Mouse (Mus musculus) forebrain, embryonic 11.5 days (tissue): ENCODE results near the gene Gtdc1. TPM values are rescaled to one million over a fixed set of nuclear protein-coding genes. Genes with fewer than 3 reads are reported as not detected.

ENCODE experiments used
- ATAC-seq: fragments of 200-750 bp; cut with Nextera tagmentation; replicated peaks from 2 replicates; pipeline ENCODE4 v1.8.0; 2017; ENCODE audit warnings: moderate TSS enrichment; ENCODE audit not compliant: low FRiP score
- DNase-seq: peaks from one replicate; pipeline ENCODE4 v3.0.0-alpha.2; 2017; ENCODE audit warnings: low spot score
- H3K27ac ChIP-seq: fragments of 300-500 bp; sonication (generic); 2 replicates; pipeline ENCODE4 v1.5.1; 2014; ENCODE audit warnings: low read depth, low read length
- H3K27me3 ChIP-seq: fragments of 300-500 bp; sonication (generic); 2 replicates; pipeline ENCODE4 v1.6.1; 2014; ENCODE audit warnings: mild to moderate bottlenecking, low read length, mixed read lengths; ENCODE audit not compliant: control insufficient read depth, insufficient read depth
- H3K36me3 ChIP-seq: fragments of 300-500 bp; sonication (generic); 2 replicates; pipeline ENCODE4 v1.6.1; 2014; ENCODE audit warnings: mild to moderate bottlenecking, low read length, moderate library complexity, mixed read lengths; ENCODE audit not compliant: control insufficient read depth, insufficient read depth
- H3K4me1 ChIP-seq: fragments of 300-500 bp; sonication (generic); replicated peaks from 2 replicates; pipeline ENCODE4 v1.6.1; 2014; ENCODE audit warnings: low read length, mixed read lengths; ENCODE audit not compliant: control insufficient read depth, insufficient read depth
- H3K4me2 ChIP-seq: fragments of 300-500 bp; sonication (generic); 2 replicates; pipeline ENCODE4 v1.6.1; 2014; ENCODE audit warnings: low read depth, mild to moderate bottlenecking, low read length, moderate library complexity, mixed read lengths; ENCODE audit not compliant: severe bottlenecking
- H3K4me3 ChIP-seq: fragments of 300-500 bp; sonication (generic); 2 replicates; pipeline ENCODE4 v1.5.1; 2014; ENCODE audit warnings: low read depth, low read length
- H3K9ac ChIP-seq: fragments of 300-500 bp; sonication (generic); 2 replicates; pipeline ENCODE4 v1.6.1; 2014; ENCODE audit warnings: low read length
- H3K9me3 ChIP-seq: fragments of 300-500 bp; sonication (generic); 2 replicates; pipeline ENCODE4 v1.6.1; 2016; ENCODE audit warnings: low read length, mixed read lengths; ENCODE audit not compliant: control insufficient read depth
- WGBS: fragments of 180-500 bp; shearing (Covaris S2); extraction: QIAGEN DNeasy Blood & Tissue Kit; methylation state at CpG from one replicate; pipeline ENCODE4 v1.1.7; 2014; 5-methylcytosine and 5-hydroxymethylcytosine counted together
- polyA plus RNA-seq: library from polyadenylated mRNA; unstranded; fragments of >200 nt; fragmentation: Nextera tagmentation; extraction: Ambion mirVana; gene quantifications from 2 replicates; pipeline ENCODE4 v1.2.1, GENCODE M21; 2014

Gtdc1 gene
- polyA plus RNA-seq, 1 experiment from 2014 or later: 15.9 TPM

- Histone ChIP-seq H3K27ac (no peak overlapping the region), H3K4me3 (no peak overlapping the region), H3K4me2 (no peak overlapping the region), H3K9ac (no peak overlapping the region), H3K27me3 (no peaks in the 10 kb centered on the region), H3K4me1 (no peaks in the 10 kb centered on the region), H3K36me3 (no peaks in the 10 kb centered on the region), H3K9me3 (no peaks in the 10 kb centered on the region)
- no peak for ATAC-seq
- WGBS: 87% methylated on average over 5 of the region's 5 CpGs
- DNase-seq: no peak
Observed at GRCm38 (mm10) chr2:44791134-44791533, 136.3 kb downstream of the Gtdc1 start.

GRCm38 (mm10) chr2:44782746-44783145, 144.7 kb downstream of the Gtdc1 start:
- no peak for ATAC-seq
- Histone ChIP-seq H3K9ac (no peak overlapping the region), H3K9me3 (no peaks in the 10 kb centered on the region), H3K36me3 (no peaks in the 10 kb centered on the region), H3K4me2 (no peak overlapping the region), H3K27me3 (no peaks in the 10 kb centered on the region), H3K4me3 (no peak overlapping the region), H3K27ac (no peak overlapping the region), H3K4me1 (no peaks in the 10 kb centered on the region)
- 93% methylated on average over 4 of the region's 4 CpGs for WGBS
- DNase-seq: no peak

- DNase-seq (no peak), ATAC-seq (no peak)
- 92% methylated on average over 2 of the region's 2 CpGs for WGBS
- no peak overlapping the region for H3K9ac ChIP-seq
- no peak overlapping the region for H3K27ac ChIP-seq
- H3K4me1 ChIP-seq: no peaks in the 10 kb centered on the region
- no peaks in the 10 kb centered on the region for H3K36me3 ChIP-seq
- H3K27me3 ChIP-seq: no peaks in the 10 kb centered on the region
- no peaks in the 10 kb centered on the region for H3K9me3 ChIP-seq
- no peak overlapping the region for H3K4me2 ChIP-seq
- H3K4me3 ChIP-seq: no peak overlapping the region
Observed at GRCm38 (mm10) chr2:44780961-44781360, 146.5 kb downstream of the Gtdc1 start.

GRCm38 (mm10) chr2:44763898-44764297, 163.6 kb downstream of the Gtdc1 start:
- ATAC-seq (no peak), DNase-seq (no peak)
- Histone ChIP-seq H3K4me3 (no peak overlapping the region), H3K9me3 (no peaks in the 10 kb centered on the region), H3K4me2 (no peak overlapping the region), H3K27me3 (no peaks in the 10 kb centered on the region), H3K36me3 (no peaks in the 10 kb centered on the region), H3K27ac (no peak overlapping the region), H3K4me1 (no peaks in the 10 kb centered on the region), H3K9ac (no peak overlapping the region)
- 72% methylated on average over 1 of the region's 1 CpGs for WGBS

GRCm38 (mm10) chr2:44736618-44737017, 190.8 kb downstream of the Gtdc1 start:
- ATAC-seq (no peak), DNase-seq (no peak)
- WGBS: 88% methylated on average over 1 of the region's 1 CpGs
- no peaks in the 10 kb centered on the region for H3K4me1 ChIP-seq
- H3K36me3 ChIP-seq: no peaks in the 10 kb centered on the region
- no peak overlapping the region for H3K9ac ChIP-seq
- no peaks in the 10 kb centered on the region for H3K9me3 ChIP-seq
- no peaks in the 10 kb centered on the region for H3K27me3 ChIP-seq
- H3K27ac ChIP-seq: no peak overlapping the region
- H3K4me3 ChIP-seq: no peak overlapping the region
- no peak overlapping the region for H3K4me2 ChIP-seq

GRCm38 (mm10) chr2:44721461-44721860, 206.0 kb downstream of the Gtdc1 start:
- Histone ChIP-seq H3K27ac (no peak overlapping the region), H3K27me3 (no peaks in the 10 kb centered on the region), H3K4me1 (no peaks in the 10 kb centered on the region), H3K4me3 (no peak overlapping the region), H3K9me3 (no peaks in the 10 kb centered on the region), H3K36me3 (no peaks in the 10 kb centered on the region), H3K9ac (no peak overlapping the region), H3K4me2 (no peak overlapping the region)
- ATAC-seq (no peak), DNase-seq (no peak)

GRCm38 (mm10) chr2:44705883-44706615, 221.4 kb downstream of the Gtdc1 start:
- Histone ChIP-seq H3K9ac (no peak overlapping the region), H3K4me2 (no peak overlapping the region), H3K4me3 (no peak overlapping the region), H3K4me1 (no peaks in the 10 kb centered on the region), H3K36me3 (no peaks in the 10 kb centered on the region), H3K27ac (no peak overlapping the region), H3K9me3 (no peaks in the 10 kb centered on the region), H3K27me3 (no peaks in the 10 kb centered on the region)
- 74% methylated on average over 4 of the region's 4 CpGs for WGBS
- DNase-seq (no peak), ATAC-seq (no peak)

- Histone ChIP-seq H3K4me3 (no peak overlapping the region), H3K27me3 (no peaks in the 10 kb centered on the region), H3K4me2 (no peak overlapping the region), H3K27ac (no peak overlapping the region), H3K36me3 (no peaks in the 10 kb centered on the region), H3K9me3 (no peaks in the 10 kb centered on the region), H3K9ac (no peak overlapping the region), H3K4me1 (0 out of 2 replicates have a peak, but pooled peaks cover 2% of the 10 kb centered on the region)
- WGBS: 46% methylated on average over 4 of the region's 4 CpGs
- DNase-seq: no peak
- no peak for ATAC-seq
Observed at GRCm38 (mm10) chr2:44700276-44700675, 227.2 kb downstream of the Gtdc1 start.

- no peak overlapping the region for H3K4me3 ChIP-seq
Observed at GRCm38 (mm10) chr2:44696441-44696840, 231.0 kb downstream of the Gtdc1 start.

More at GRCm38 (mm10) chr2:44696441-44696840, 231.0 kb downstream of the Gtdc1 start:
- no peak overlapping the region for H3K4me2 ChIP-seq
- no peaks in the 10 kb centered on the region for H3K36me3 ChIP-seq
- DNase-seq: no peak
- 36% methylated on average over 3 of the region's 3 CpGs for WGBS
- no peak overlapping the region for H3K9ac ChIP-seq
- no peaks in the 10 kb centered on the region for H3K9me3 ChIP-seq
- H3K27ac ChIP-seq: no peak overlapping the region
- H3K4me1 ChIP-seq: 0 out of 2 replicates have a peak, but pooled peaks cover 4% of the 10 kb centered on the region
- no peak for ATAC-seq
- no peaks in the 10 kb centered on the region for H3K27me3 ChIP-seq
